Mouse (Mus musculus): ENCODE results near the gene Nkx6-2. TPM values are rescaled to one million over a fixed set of nuclear protein-coding genes. Genes with fewer than 3 reads are reported as not detected.

The Nkx6-2 gene
- polyA plus RNA-seq (2017; shearing (Covaris generic)) = not detected

GRCm38 (mm10) chr7:139582595-139582994, at the start of gene Nkx6-2:
Gene Nkx6-2, minus strand, starts transcription at chr7:139582797.

Other genes with a start within 250 kb of the Nkx6-2 start
- gene Inpp5a, start 193.7 kb downstream of the Nkx6-2 start, polyA plus RNA-seq (2017; shearing (Covaris generic)) = 12.5 TPM
- 0.20 TPM for gene Cfap46, start 101.0 kb upstream of the Nkx6-2 start, polyA plus RNA-seq (2017; shearing (Covaris generic))

Measured in activated CD4-positive, CD25-positive, alpha-beta regulatory T cell, adult 9 weeks (primary cell).